Mouse (Mus musculus) heart, postnatal 0 days (tissue): ENCODE results near the gene AI854703. TPM values are rescaled to one million over a fixed set of nuclear protein-coding genes. Genes with fewer than 3 reads are reported as not detected.

Experiments used
- ATAC-seq: fragments of 200-750 bp; cut with Nextera tagmentation; 2 replicates; pipeline ENCODE4 v1.8.0; 2017; ENCODE audit warnings: low read depth, moderate number of reproducible peaks, moderate library complexity; ENCODE audit not compliant: insufficient read depth
- DNase-seq: peaks from one replicate; pipeline ENCODE4 v3.0.0-alpha.2; 2016; ENCODE audit warnings: low spot score
- H3K27ac ChIP-seq: fragments of 300-500 bp; sonication (generic); 2 replicates; pipeline ENCODE4 v1.5.1; 2014; ENCODE audit warnings: low read depth, mild to moderate bottlenecking
- H3K27me3 ChIP-seq: fragments of 300-500 bp; sonication (generic); 2 replicates; pipeline ENCODE4 v1.6.1; 2014; ENCODE audit warnings: low read length, mixed read lengths; ENCODE audit not compliant: control insufficient read depth, insufficient read depth
- H3K36me3 ChIP-seq: fragments of 300-500 bp; sonication (generic); replicated peaks from 2 replicates; pipeline ENCODE4 v1.6.1; 2014; ENCODE audit warnings: low read length, mixed read lengths; ENCODE audit not compliant: control insufficient read depth, insufficient read depth
- H3K4me1 ChIP-seq: fragments of 300-500 bp; sonication (generic); 2 replicates; pipeline ENCODE4 v1.6.1; 2014; ENCODE audit warnings: antibody characterized with exemption; ENCODE audit not compliant: control insufficient read depth, insufficient read depth
- H3K4me2 ChIP-seq: fragments of 300-500 bp; sonication (generic); 2 replicates; pipeline ENCODE4 v1.6.1; 2014; ENCODE audit warnings: low read depth, mild to moderate bottlenecking, low read length, moderate library complexity
- H3K4me3 ChIP-seq: fragments of 300-500 bp; sonication (generic); 2 replicates; pipeline ENCODE4 v1.5.1; 2014; ENCODE audit warnings: low read depth, low read length
- H3K9ac ChIP-seq: fragments of 300-500 bp; sonication (generic); replicated peaks from 2 replicates; pipeline ENCODE4 v1.6.1; 2014; ENCODE audit warnings: low read depth, low read length, mixed read lengths
- H3K9me3 ChIP-seq: fragments of 300-500 bp; sonication (generic); replicated peaks from 2 replicates; pipeline ENCODE4 v1.6.1; 2016; ENCODE audit warnings: low read length; ENCODE audit not compliant: control insufficient read depth
- CTCF ChIP-seq: IDR thresholded peaks from 2 replicates; pipeline ENCODE4 v1.5.1; 2016; ENCODE audit warnings: antibody characterized with exemption, control low read depth, low read depth
- EP300 ChIP-seq: IDR thresholded peaks from 2 replicates; pipeline ENCODE4 v1.6.1; 2016; ENCODE audit warnings: antibody characterized with exemption, low read depth
- WGBS: fragments of 180-500 bp; shearing (Covaris S2); extraction: QIAGEN DNeasy Blood & Tissue Kit; methylation state at CpG from one replicate; pipeline ENCODE4 v1.1.7; 2014; 5-methylcytosine and 5-hydroxymethylcytosine counted together
- polyA plus RNA-seq: library from polyadenylated mRNA; unstranded; fragments of >200 nt; fragmentation: Nextera tagmentation; extraction: Ambion mirVana; gene quantifications from 2 replicates; pipeline ENCODE4 v1.2.1, GENCODE M21; 2015
- total RNA-seq: library from RNA; depleted of rRNA; stranded (reverse); fragments of >200 nt; gene quantifications from 2 replicates; pipeline ENCODE4 v1.2.3, GENCODE M21; 2014; ENCODE audit warnings: low replicate concordance

The AI854703 gene
- total and polyA plus RNA-seq, 2 experiments from 2014 or later = 0.38 to 0.87 TPM

DNA sequence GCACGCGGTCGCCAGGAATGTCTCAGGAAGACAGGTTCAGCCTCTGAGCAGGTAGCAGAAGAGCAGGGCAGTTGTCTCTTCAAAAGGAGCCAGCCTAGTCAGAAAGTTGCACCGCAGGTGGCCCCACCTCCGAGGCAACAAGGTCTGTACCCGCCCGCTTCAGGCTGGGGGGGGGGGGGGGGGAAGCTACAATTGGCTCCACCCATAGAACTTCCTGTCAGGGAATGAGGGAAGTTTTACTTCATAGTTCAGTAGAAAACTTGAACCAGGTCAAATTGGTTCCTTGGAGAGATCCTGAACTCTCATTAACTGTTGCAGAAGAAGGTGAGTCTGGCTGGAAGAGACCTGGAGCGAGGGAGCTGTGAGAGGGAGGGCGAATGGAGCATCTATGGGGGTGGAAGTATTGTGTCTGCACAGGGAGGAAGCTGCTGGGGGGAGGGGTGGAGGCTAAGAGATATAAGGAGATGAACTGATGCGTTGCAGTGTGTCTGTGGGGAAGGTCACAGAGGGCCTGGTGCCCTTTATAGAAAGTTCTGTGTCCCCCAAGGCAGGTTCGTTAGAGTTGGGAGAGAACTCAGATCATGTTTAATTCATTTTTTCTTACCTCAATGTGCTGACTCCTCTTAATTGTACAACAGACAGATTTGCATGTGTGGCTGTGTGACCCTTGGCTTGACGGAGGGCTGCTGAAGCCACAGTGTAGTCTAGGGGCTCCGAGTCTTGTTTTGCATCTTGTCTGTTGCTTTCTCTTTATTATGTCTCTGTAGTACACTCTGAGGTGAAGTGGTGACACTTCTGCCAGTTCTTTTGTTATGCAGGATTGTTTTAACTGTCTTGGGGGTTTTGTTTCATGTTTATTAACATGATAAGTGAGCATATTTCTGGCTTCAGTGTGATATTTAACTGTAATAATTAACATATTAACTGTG is 49.6 kb downstream of the AI854703 start, which contains the start of gene Gimap9:
Gimap9 (plus strand) TSS at position 199 of the 929 bp plus-strand sequence.
- peak; percentile 18 for DNase-seq
- H3K27me3 ChIP-seq = no peaks in the 10 kb centered on the region
- WGBS = 34% methylated on average over 13 of the region's 13 CpGs
- no peaks in the 10 kb centered on the region for H3K9me3 ChIP-seq
- no peaks in the 10 kb centered on the region for H3K36me3 ChIP-seq
- 0 out of 2 replicates have a peak, but pooled peaks have one; percentile 24 for ATAC-seq
- H3K9ac ChIP-seq = peak within 1 kb of the TSS; percentile 29; the same call in 1 of the 2 replicates
- peak within 1 kb of the TSS; percentile 53 for H3K4me2 ChIP-seq
- TF ChIP-seq EP300 = no peak
- no peak for TF ChIP-seq CTCF
- H3K27ac ChIP-seq = peak within 1 kb of the TSS; percentile 55
- peak within 1 kb of the TSS; percentile 41 for H3K4me3 ChIP-seq
- no peaks in the 10 kb centered on the region for H3K4me1 ChIP-seq

- WGBS = 66% methylated on average over 5 of the region's 5 CpGs
- no peak overlapping the region for H3K9ac ChIP-seq
- no peak for TF ChIP-seq EP300
- no peak for TF ChIP-seq CTCF
These were observed 50.4 kb downstream of the AI854703 start for GRCm38 (mm10) chr6:48676860-48677415.

GRCm38 (mm10) chr6:48677492-48678345 is 51.2 kb downstream of the AI854703 start:
- H3K27ac ChIP-seq = no peak overlapping the region
- no peaks in the 10 kb centered on the region for H3K27me3 ChIP-seq
- no peaks in the 10 kb centered on the region for H3K9me3 ChIP-seq
- ATAC-seq (no peak), DNase-seq (no peak)
- H3K4me2 ChIP-seq = peak overlapping the region; percentile 53; the same call in 1 of the 2 replicates
- peak overlapping the region; percentile 41; the same call in 1 of the 2 replicates for H3K4me3 ChIP-seq
- no peaks in the 10 kb centered on the region for H3K36me3 ChIP-seq
- TF ChIP-seq CTCF = no peak
- 86% methylated on average over 17 of the region's 17 CpGs for WGBS
- no peak overlapping the region for H3K9ac ChIP-seq
- H3K4me1 ChIP-seq = no peaks in the 10 kb centered on the region

More at GRCm38 (mm10) chr6:48676860-48677415, 50.4 kb downstream of the AI854703 start:
- Histone ChIP-seq H3K9me3 (no peaks in the 10 kb centered on the region), H3K27me3 (no peaks in the 10 kb centered on the region), H3K4me3 (peak overlapping the region; percentile 41), H3K27ac (no peak overlapping the region), H3K36me3 (no peaks in the 10 kb centered on the region), H3K4me2 (peak overlapping the region; percentile 53), H3K4me1 (no peaks in the 10 kb centered on the region)
- DNase-seq (no peak), ATAC-seq (no peak)

- no peak for DNase-seq
- H3K36me3 ChIP-seq = no peaks in the 10 kb centered on the region
- H3K9ac ChIP-seq = no peak overlapping the region
- H3K4me3 ChIP-seq = no peak overlapping the region
- TF ChIP-seq CTCF = no peak
- TF ChIP-seq EP300 = no peak
- H3K27me3 ChIP-seq = no peaks in the 10 kb centered on the region
- no peak overlapping the region for H3K27ac ChIP-seq
- 60% methylated on average over 4 of the region's 4 CpGs for WGBS
- H3K4me2 ChIP-seq = no peak overlapping the region
- no peaks in the 10 kb centered on the region for H3K9me3 ChIP-seq
- H3K4me1 ChIP-seq = no peaks in the 10 kb centered on the region
- ATAC-seq = no peak
These were observed 51.8 kb downstream of the AI854703 start for GRCm38 (mm10) chr6:48678391-48678790.

DNA sequence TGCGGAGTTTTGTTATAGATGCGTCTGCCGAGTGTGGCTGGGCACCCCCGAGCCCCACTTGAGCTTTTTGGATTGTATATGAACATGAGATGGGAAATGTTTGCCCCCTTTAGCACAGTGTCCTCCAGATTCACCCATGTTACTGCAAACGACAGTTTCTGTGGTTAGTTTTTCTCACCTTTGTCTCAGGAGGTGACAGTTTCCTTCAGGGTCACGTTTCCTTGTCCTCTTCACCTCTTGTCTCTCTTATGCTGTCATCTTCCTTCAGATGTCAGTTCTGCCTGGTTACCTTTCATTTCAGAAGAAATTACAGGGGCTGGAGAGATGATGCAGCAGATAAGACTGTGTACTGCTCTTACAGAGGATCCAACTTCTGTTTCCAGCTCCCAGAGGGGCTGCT is 53.1 kb downstream of the AI854703 start:
- ATAC-seq (no peak), DNase-seq (no peak)
- no peaks in the 10 kb centered on the region for H3K4me1 ChIP-seq
- no peak overlapping the region for H3K4me3 ChIP-seq
- WGBS = 71% methylated on average over 6 of the region's 6 CpGs
- TF ChIP-seq EP300 (no peak), CTCF (no peak)
- no peaks in the 10 kb centered on the region for H3K36me3 ChIP-seq
- no peak overlapping the region for H3K9ac ChIP-seq
- H3K27ac ChIP-seq = no peak overlapping the region; the same call in 1 of the 2 replicates
- H3K9me3 ChIP-seq = no peaks in the 10 kb centered on the region
- H3K4me2 ChIP-seq = no peak overlapping the region
- no peaks in the 10 kb centered on the region for H3K27me3 ChIP-seq
